Mouse (Mus musculus): ENCODE measurements around the gene Asb17.

Asb17 gene

GRCm38 (mm10) chr3:153901904-153902303, 57.9 kb downstream of the Asb17 start:
- no peak for DNase-seq

DNA sequence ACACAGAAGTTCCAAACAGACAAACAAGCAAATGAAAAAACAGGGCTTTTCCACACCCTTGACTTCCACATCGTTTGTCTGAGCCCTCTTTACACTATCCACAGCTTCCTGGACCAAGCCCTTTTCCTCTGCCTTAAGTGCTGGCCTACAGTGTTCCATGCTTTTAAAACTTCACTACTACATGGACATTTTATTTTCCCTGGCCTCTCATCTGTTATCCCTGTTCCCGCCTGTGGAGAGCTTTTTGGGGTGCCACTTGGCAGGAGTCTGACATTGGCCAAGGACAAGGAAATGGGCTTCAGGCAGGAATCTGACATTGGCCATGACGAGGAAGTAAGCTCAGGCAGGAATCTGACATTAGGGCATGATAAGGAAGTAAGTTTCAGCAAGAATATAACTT, 58.6 kb downstream of the Asb17 start:
- no peak for DNase-seq

- DNase-seq: peak; percentile 65
Measured at GRCm38 (mm10) chr3:153904586-153904985, 60.6 kb downstream of the Asb17 start.
